Mouse (Mus musculus) kidney, adult 2 months (tissue): ENCODE data around the gene Carns1. TPM values are rescaled to one million over a fixed set of nuclear protein-coding genes. Genes with fewer than 3 reads are reported as not detected.

Experiments used
- DNase-seq: peaks from one replicate; pipeline ENCODE4 v3.0.0; 2021
- H3K27ac ChIP-seq: fragments of 200-500 bp; 2 replicates; pipeline ENCODE4 v1.5.1; 2012; ENCODE audit warnings: low read depth, low read length, control low read depth, inconsistent platforms; ENCODE audit not compliant: insufficient read depth
- H3K27me3 ChIP-seq: fragments of 200-500 bp; replicated peaks from 2 replicates; pipeline ENCODE4 v1.6.1; 2012; ENCODE audit warnings: mild to moderate bottlenecking, moderate library complexity, low read length, inconsistent platforms; ENCODE audit not compliant: control insufficient read depth, insufficient read depth
- H3K36me3 ChIP-seq: fragments of 200-500 bp; 2 replicates; pipeline ENCODE4 v1.6.1; 2012; ENCODE audit warnings: mild to moderate bottlenecking, moderate library complexity, low read length, inconsistent platforms; ENCODE audit not compliant: control insufficient read depth, insufficient read depth
- H3K4me1 ChIP-seq: fragments of 200-500 bp; 2 replicates; pipeline ENCODE4 v1.6.1; 2011; ENCODE audit warnings: low read length; ENCODE audit not compliant: control insufficient read depth, insufficient read depth
- H3K4me3 ChIP-seq: fragments of 200-500 bp; 2 replicates; pipeline ENCODE4 v1.5.1; 2011; ENCODE audit warnings: mild to moderate bottlenecking, low read depth, low read length, control low read depth; ENCODE audit not compliant: insufficient read depth
- CTCF ChIP-seq: fragments of 200-500 bp; conservative IDR thresholded peaks from 2 replicates; pipeline ENCODE4 v1.5.1; 2011; ENCODE audit warnings: low read depth, mild to moderate bottlenecking, control low read depth, low read length, moderate library complexity, mixed read lengths; ENCODE audit not compliant: insufficient read depth, insufficient read length
- POLR2A ChIP-seq: fragments of 200-500 bp; IDR thresholded peaks from one replicate; pipeline ENCODE4 v1.6.1; 2011; ENCODE audit warnings: low read depth, low read length, control low read depth
- WGBS: fragments of 180-500 bp; shearing (Covaris S2); methylation state at CpG from one replicate; pipeline ENCODE4 v1.1.7; 2018; 5-methylcytosine and 5-hydroxymethylcytosine counted together
- polyA plus RNA-seq: library from polyadenylated mRNA; depleted of rRNA; stranded (reverse); fragments of >200 nt; gene quantifications from 2 replicates; pipeline ENCODE4 v1.2.3, GENCODE M21; 2012

Gene Carns1
- polyA plus RNA-seq, 1 experiment: 3.8 TPM

DNA sequence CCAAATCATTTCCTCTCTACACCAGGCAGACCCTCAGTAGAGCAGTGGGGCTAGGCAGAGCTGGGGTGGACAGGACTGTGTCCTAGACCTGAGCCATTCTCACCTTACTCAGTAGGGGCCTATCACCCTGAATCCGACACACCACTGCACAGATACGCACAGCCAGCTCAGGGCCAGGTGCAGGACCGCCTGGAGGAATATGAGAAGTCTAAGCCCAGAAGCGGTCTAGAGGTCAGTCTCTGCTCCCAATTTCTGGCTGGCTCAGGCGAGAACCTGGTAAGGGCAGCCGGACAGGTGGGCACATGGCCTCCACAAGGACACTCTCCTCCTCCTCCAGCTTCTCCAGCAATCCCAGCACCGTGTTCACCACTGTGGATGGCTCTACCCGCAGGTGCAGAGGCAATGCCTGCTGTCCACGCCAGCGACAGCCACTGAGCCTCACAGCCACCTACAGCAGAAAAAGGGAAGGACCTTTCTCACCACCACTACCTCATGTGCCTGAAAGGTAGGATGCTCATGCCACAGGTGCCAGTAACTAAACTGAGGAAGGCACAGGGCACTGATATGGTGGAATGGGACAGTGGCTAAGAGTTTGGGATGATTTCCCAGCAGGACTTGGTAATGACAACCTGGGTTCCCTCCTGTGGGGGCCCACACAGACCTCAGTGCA is 4.4 kb downstream of the Carns1 start:
- no peaks in the 10 kb centered on the region for H3K36me3 ChIP-seq
- DNase-seq: no peak
- WGBS: 90% methylated on average over 10 of the region's 10 CpGs
- H3K27ac ChIP-seq: no peak overlapping the region
- peaks cover 5% of the 10 kb centered on the region; the same call in 1 of the 2 replicates for H3K4me1 ChIP-seq
- no peak overlapping the region for H3K4me3 ChIP-seq
- TF ChIP-seq CTCF (no peak), POLR2A (no peak)
- no peaks in the 10 kb centered on the region for H3K27me3 ChIP-seq

DNA sequence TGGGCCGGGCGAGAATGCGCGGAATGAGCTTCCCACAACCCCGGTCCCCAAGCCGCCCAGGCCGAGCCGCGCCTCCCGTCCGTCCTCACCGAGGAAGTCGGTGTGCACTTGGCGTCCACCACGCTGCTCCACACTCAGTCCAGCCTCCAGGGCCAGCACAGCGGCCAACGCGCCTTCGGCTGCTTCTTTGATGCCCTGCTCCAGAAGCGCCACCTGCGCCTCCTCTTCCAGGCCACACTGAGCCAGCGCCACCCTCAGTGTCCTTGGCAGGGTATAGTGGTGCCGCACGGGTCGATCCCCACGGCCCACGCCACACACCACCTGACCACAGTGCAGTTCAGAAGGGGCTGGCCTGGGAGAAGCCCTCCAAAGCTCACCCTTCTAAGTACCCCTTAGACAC is 5.5 kb downstream of the Carns1 start:
- WGBS: 4% methylated on average over 27 of the region's 27 CpGs
- TF ChIP-seq CTCF (no peak), POLR2A (no peak)

DNA sequence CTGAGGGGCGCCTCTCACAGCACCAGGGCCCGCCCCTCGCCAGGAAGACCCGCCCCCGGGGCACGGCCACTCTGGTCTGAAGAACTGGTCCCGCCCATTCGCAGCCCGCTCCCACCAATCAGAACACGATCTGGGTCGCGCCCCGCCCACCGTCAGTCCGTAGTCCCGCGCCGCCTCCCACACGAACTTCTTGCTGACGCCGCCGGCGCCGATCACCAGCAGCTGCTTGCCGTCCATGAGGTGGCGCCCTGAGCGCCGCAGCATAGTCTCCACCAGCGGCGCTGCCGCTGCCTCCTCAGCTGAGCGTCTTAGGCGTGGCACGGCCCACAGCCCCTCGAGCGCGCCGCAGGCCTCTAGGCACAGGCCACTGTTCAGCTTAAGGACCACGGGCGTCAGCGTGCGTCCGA is 5.9 kb downstream of the Carns1 start:
- peaks cover 5% of the 10 kb centered on the region; the same call in 1 of the 2 replicates for H3K4me1 ChIP-seq
- peak; percentile 100 for DNase-seq
- peak overlapping the region; percentile 87 for H3K27ac ChIP-seq
- H3K36me3 ChIP-seq: no peaks in the 10 kb centered on the region
- peak overlapping the region; percentile 62 for H3K4me3 ChIP-seq
- WGBS: 1% methylated on average over 43 of the region's 43 CpGs
- TF ChIP-seq POLR2A (peak; percentile 67), CTCF (peak; percentile 81)
- H3K27me3 ChIP-seq: no peaks in the 10 kb centered on the region

More for the DNA sequence above, 5.5 kb downstream of the Carns1 start:
- no peak for DNase-seq
- peak overlapping the region; percentile 62 for H3K4me3 ChIP-seq
- H3K27ac ChIP-seq: peak overlapping the region; percentile 87
- H3K4me1 ChIP-seq: peaks cover 5% of the 10 kb centered on the region; the same call in 1 of the 2 replicates
- no peaks in the 10 kb centered on the region for H3K36me3 ChIP-seq
- no peaks in the 10 kb centered on the region for H3K27me3 ChIP-seq

DNA sequence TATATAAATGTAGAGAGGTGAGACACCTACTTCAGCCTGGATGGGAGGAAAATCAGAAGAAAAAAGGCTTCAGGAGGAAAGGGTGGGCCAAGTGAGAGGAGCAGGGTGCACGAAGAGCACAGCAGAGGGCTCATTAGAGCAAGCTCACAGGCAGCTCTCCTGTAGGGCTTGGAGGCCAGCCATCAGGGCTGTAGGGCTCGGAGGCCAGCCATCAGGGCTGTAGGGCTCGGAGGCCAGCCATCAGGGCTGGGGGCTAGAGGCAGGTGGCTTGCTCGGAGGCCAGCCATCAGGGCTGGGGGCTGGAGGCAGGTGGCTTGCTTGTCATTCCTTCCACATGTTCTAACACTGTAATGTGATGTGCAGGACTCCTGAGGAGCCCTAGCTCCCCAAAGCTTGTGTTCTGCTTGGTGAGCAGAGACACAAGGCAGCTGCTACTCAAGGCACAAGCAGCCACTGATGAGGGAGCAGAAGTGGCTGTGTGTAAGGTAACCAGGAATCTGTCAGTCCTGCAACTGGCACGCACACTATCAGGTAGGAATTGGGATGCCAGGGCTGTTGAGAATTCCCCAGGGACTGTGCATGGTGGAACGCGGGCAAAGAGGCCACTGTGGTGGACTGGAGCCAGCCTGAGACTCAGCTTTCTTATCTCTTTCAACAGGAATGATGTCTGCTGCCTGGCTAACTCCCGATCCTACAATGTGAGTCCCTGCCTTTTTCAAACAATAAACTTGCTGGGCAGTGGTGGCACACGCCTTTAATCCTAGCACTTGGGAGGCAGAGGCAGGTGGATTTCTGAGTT is 8.4 kb downstream of the Carns1 start:
- DNase-seq: no peak
- WGBS: 88% methylated on average over 9 of the region's 9 CpGs
- TF ChIP-seq CTCF (no peak), POLR2A (no peak)

DNA sequence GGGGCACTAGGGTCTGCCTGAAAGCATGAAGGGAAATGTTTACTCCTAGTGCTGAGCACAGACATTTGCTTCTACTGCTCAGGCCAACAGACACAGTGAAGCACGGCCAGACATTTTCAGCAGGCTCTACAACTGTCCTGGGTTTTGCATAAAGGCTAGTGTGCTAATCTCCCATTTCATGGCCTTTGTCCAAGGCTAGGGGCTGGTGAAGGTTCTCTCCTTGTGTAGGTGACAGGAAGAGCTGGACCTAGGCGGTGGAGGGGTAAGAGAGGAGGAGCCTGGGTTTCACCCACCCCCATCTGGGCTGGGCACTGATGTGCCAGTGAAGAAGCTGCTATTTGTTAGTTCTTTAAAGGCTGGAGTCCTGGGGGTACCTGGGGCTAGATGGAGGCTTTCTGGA is 10.6 kb downstream of the Carns1 start:
- 76% methylated on average over 2 of the region's 2 CpGs for WGBS
- Histone ChIP-seq H3K36me3 (no peaks in the 10 kb centered on the region), H3K4me1 (peaks cover 7% of the 10 kb centered on the region; the same call in 1 of the 2 replicates), H3K27me3 (no peaks in the 10 kb centered on the region), H3K4me3 (no peak overlapping the region), H3K27ac (no peak overlapping the region)
- no peak for DNase-seq
- TF ChIP-seq CTCF (no peak), POLR2A (no peak)

More for the DNA sequence above, 8.4 kb downstream of the Carns1 start:
- no peak overlapping the region for H3K27ac ChIP-seq
- H3K4me3 ChIP-seq: no peak overlapping the region
- peaks cover 13% of the 10 kb centered on the region; the same call in 1 of the 2 replicates for H3K4me1 ChIP-seq
- no peaks in the 10 kb centered on the region for H3K27me3 ChIP-seq
- no peaks in the 10 kb centered on the region for H3K36me3 ChIP-seq

DNA sequence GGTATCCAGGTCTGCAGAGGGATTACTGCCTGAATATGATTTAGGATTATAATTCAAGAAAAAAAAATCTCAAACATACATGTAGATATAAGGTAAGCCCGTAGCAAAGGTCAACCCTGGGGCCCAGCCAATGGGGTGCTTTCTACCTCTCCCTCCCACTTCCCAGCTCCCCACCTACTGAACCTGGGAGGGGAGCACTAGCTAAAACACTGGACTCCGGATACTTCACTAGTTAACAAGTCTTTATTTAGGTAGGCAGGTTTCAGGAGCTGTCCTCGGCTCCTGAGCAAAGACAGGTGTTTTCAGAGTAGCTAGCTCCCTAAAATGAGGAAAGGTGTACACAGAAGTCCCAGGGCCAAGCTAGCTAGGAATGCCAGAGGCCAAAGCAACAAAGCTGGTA is 11.2 kb downstream of the Carns1 start:
- TF ChIP-seq POLR2A (no peak), CTCF (no peak)
- no peak overlapping the region for H3K4me3 ChIP-seq
- 74% methylated on average over 3 of the region's 3 CpGs for WGBS
- no peak overlapping the region for H3K27ac ChIP-seq
- no peak for DNase-seq
- no peaks in the 10 kb centered on the region for H3K27me3 ChIP-seq
- H3K4me1 ChIP-seq: peaks cover 7% of the 10 kb centered on the region; the same call in 1 of the 2 replicates
- H3K36me3 ChIP-seq: no peaks in the 10 kb centered on the region

DNA sequence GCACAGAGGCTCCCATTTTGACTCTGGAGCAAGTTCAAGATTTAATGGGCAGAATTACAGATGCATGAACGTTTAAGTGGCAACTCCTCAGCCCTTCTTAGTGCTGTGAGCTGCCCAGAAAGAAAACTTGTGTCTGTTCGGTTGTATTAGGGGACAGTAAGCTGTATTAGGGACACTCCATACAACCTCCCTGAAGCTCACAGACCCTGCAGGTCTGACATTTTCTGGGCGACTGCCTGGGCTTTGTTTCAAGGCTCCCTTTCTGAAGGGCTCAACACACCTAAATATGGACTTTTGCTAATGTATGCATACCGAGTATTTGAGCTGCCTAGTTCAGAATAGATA is 11.8 kb downstream of the Carns1 start:
- 33% methylated on average over 4 of the region's 4 CpGs for WGBS
- Histone ChIP-seq H3K27me3 (no peaks in the 10 kb centered on the region), H3K27ac (no peak overlapping the region), H3K36me3 (no peaks in the 10 kb centered on the region), H3K4me1 (peaks cover 7% of the 10 kb centered on the region; the same call in 1 of the 2 replicates), H3K4me3 (peak overlapping the region; percentile 81)
- no peak for DNase-seq
- TF ChIP-seq CTCF: no peak
- TF ChIP-seq POLR2A: no peak
